Mouse (Mus musculus) neutrophil, adult 5-6 weeks (primary cell): Measurements from ENCODE around the gene Ccdc96. TPM values are rescaled to one million over a fixed set of nuclear protein-coding genes. Genes with fewer than 3 reads are reported as not detected.

ENCODE experiments used
- ATAC-seq: fragments of 151-379, 151-347 bp; 2 replicates; pipeline ENCODE4 v1.8.0; 2017; ENCODE audit warnings: mild to moderate bottlenecking, moderate TSS enrichment; ENCODE audit not compliant: insufficient number of reproducible peaks, poor library complexity, low FRiP score, severe bottlenecking; ENCODE audit errors: extremely low read depth
- total RNA-seq: library from RNA; stranded (forward); fragments of 200-1000 nt; gene quantifications from 2 replicates; pipeline ENCODE4 v1.2.3, GENCODE M21; 2017

Gene Ccdc96
- total RNA-seq, 1 experiment from 2014 or later = 0.35 TPM

DNA sequence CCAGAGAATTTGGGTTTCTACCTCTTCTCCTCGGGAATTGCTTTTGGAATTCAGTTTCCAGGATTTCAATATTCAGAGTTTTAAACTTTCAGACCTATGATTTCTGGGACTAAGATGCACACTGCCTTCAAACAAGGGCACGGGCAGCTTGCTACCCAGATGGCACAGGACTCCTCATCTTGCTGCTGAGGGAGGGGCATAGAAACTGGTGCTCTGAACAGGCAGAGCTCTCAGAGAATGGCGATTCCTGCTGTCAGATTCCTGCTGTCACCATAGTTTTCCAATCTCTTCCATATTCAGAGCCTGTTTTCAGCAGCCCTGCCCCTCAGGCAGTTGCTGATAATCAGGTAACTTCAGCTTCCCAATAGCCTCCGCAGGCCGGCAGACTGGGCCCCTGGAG lies 31.2 kb downstream of the Ccdc96 start:
- no peak for ATAC-seq

DNA sequence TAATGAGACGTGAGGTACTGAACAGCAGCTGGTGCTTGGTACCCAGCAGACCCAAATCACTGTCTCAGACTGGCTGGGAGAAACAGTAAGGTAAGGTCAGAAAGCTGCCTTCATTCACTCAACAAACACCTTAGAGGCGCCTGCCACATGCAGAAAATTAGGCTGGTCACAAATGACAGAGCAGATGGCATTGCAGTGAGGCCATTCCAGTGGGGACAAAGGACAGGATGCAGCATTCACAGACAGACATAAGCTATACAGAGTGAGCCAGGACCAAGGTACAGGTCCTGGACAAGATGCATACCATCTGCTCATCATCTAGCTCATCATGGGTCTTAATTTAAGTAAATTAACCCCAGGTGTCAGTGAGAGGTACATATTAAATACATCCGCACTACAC lies 33.2 kb downstream of the Ccdc96 start:
- no peak for ATAC-seq

DNA sequence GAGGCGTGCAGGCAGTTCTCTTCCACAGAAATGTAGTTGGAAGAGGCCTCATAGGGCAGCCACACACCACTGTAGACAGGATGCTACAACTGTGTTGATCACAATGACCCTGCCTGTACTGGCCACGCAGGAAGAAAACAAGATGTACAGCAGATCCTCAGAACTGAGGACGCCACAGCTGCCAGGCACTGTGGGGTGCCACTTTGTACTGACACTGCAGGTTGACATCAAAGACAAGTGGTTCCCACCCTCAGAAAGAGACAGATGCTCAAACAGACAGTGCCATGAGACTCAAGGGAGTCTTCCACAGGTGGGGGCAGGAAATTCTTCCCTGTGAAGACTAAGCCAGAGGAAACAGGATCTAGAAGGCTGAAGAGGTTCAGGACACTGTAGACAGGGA lies 35.4 kb downstream of the Ccdc96 start:
- ATAC-seq = no peak

DNA sequence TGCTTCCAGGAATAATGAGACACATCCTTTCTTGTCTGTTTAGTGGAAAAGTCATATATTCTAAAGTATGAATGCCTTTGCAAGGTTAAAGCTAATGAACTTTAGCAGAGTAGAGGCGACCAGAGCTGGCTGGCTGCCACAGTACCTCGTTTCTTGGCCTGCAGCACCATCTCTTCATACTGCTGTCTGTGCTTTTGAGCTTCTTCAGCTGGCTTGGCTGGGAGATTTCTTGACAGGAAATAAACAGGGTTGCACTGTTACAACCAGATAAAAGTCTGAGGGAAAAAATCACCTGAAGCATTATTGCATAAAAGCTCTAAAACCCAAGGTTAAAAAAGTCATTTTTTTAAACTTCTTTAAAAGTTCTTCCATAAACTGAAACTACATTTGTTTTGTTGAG lies 38.4 kb downstream of the Ccdc96 start:
- ATAC-seq = no peak

DNA sequence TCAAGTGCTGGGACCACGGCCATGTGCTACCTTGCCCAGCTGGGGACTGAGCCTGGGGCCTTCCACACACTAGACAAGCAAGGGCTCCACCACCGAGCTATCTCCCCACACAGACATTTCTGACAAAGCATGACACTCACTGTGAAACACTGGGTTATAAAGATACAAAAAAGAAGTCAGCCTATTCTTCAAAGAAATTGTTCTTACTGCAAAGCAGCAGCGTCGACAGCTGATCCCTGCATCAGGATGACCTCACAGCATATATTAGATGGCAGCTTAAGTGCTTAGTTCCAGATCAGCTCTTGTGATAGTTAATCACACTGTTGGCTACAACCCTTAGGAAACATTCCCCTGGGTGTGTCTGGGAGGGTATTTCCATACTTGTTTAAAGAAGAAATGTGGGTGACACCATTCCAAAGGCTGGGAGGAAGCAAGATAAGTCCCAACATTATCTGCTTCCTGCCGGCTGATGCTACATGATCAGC lies 38.9 kb downstream of the Ccdc96 start:
- ATAC-seq = no peak

DNA sequence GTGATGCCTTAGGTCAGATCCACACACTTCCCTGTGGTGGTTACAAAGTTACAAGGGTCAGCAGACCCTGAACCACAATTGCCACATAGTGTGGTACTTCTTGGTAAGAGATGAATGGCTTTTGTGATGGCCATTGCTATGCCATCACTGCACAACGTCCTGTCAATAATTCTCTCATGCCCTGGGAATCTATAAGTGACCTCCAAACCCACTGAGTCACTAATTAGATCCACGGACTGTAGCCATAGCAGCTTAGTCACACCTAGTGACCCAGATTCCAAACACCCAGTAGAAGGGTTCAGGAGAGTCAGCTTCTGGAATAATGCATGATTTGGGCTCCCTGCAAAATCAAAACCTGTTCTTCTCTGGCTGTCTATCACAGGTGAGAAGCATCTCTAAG lies 40.8 kb downstream of the Ccdc96 start:
- ATAC-seq = no peak

DNA sequence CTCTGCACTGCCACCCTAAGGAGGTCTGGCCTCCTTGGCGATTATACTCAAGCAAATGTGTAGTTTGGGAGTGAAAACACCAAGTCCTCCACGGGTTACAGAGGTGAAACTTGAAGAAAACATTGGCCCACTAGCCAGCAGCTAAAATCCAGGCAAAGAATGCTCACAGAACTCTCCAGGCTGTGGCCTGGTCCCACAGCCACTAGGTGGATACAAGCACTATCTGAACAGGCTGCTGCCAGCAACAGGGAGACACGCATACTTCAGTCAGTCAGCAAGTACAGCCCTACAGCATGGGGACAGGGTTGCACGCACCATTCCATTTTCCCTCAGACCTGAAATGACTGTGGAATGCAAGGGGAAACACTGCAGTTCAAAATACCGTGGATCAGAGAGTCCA lies 41.9 kb downstream of the Ccdc96 start:
- ATAC-seq = peak; percentile 49; the same call in 1 of the 2 replicates

DNA sequence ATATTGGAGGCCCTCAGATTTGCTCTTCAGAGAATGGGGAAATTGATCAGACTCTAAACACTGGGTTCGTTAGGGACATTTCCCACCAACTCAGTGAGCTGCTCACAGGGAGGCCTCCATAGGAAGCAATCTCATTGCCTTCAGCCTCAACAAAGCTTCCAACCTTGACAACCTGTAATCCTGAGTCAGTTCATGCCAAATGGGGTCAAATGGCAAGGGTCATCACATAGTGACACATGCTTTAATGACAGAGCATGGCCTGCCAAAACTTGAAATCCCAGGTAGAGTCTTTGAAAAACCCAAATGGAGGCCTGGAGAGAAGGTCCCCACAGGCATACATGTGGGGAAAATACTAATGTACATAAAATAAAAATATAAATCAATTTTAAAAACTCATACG lies 42.5 kb downstream of the Ccdc96 start:
- no peak for ATAC-seq

DNA sequence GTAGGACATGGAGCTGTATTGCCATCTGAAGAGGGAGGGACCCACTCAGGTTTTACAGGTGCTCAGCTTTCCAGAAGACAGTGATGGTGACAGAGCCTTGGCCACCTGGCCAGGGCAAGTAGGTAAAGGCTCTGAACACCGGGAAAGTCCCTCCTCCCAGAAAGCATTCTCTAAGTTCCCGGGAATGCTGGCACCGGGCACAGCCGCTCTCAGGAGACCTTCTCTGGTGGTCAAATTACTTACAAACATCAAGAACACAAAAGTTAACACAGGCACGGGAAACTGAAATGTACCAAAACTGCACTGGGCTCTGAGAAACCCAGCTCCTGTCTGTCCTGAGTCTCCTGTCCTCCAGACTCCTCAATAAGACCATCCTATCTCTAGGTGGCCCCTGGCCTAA lies 45.3 kb downstream of the Ccdc96 start:
- ATAC-seq = no peak

DNA sequence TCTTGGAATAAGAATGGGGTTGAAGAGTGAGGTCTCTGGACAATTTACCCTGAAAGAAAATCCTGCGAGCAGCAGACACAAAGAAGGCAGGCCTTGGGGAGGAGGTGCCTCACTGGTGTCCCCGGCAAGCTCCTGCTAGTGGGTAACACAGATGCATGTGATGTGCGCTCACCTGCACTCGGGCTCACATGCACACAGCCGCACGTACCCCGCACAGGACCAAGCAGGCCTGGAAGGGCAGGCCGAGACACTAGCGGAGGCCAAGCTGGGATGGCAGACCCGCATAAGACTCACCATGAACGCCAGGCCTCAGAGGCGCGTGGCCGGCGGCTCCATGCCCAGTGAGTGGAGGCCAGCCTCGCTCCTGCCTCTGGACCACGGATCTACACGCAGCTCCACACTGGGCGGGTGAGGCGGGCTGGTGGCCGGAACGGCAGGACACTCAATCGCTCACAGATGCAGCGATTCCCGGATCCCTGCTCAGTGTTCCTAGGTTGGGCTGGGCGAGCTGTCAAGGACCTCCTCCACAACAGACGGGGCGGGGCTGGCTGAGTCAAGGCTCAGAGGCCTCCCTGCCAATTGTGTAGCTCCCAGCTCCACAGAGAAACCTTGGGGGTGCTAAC lies 45.9 kb downstream of the Ccdc96 start:
- ATAC-seq = peak; percentile 35; the same call in 1 of the 2 replicates

DNA sequence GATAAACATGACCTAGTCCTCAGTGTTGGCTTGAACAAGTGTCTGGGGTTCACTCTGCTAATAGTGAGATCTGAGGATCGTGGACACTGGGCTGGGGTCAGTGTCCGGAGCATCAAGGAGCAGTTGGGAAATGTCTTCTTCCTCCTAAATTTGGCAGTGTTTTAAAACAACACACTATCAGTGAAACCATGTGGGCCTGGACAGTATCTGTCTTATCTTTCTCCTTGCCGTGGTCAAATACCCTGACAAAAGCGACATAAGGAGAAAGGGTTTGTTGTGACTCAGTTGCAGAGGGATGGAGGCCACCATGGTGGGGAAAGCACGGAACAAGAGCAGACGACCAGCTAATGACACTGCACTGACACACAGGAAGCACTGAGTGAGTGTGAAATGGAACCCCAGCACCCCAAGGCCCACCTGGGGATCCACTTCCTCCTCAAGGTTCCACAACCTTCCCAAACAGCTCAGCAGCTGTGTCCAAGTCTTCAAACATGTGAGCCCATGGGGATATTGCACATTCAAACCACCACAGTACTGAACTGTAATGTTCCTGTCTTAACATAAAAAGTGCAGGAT lies 50.2 kb downstream of the Ccdc96 start:
- no peak for ATAC-seq

DNA sequence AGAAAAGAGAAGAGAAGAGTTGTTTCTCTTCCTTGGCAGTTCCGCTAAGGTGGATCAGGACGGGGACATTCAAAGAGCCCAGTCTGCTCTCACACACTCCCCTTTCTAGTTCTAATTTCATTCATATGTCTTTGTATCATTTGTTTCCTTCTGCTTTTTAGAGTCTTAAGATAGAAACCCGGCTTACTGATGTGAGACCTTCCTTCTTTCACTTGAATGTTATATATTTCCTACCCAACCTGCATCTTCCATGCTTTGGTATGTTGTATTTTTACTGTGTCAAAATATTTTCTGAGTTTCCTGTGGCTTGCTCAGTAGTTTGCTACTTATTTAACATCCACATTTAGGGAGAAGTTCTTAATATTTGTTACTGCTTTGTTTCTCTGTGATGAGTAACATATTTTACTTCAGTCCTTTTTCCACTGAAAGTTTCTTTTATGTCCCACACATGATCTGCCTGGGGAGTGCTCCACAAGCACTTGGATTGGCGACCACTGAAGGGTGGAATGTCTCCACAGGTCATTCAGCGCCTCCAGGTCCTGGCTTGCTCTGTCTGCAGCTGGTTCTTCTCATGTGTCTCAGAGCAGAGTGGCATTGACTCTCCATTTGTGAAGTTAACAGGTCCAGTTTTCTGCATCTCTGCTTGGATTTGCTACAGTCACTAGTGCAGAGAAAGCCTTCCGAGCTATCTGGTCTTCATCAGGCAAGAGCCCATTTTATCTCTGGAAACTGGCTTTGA lies 51.2 kb downstream of the Ccdc96 start:
- peak; percentile 22; the same call in 1 of the 2 replicates for ATAC-seq

DNA sequence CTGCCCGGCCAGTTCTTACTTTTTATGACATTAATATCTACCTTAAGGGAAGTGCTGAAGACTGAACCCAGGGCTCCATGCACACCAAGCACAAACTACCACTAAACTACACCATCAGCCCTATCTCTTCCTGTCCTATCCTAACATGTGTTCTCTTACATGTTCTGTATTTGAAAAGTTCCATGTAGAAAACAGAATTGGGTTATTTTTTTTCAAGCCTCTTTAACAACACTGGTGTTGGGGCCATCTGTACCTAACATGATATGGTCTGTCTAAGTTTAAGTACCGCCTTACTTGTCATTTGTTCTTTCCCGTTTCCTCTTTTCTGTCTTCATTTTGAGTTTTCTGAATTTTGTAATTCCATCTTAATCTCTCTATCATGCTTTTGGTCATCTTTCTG lies 52.0 kb downstream of the Ccdc96 start:
- no peak for ATAC-seq

Other genes starting within 250 kb of the Ccdc96 start
- gene Sorcs2, start 86.4 kb upstream of the Ccdc96 start, total RNA-seq = 2.5 and 2.8 TPM in 2 replicates
- gene Grpel1, start 19.6 kb upstream of the Ccdc96 start, total RNA-seq = 16.3 and 18.2 TPM in 2 replicates
- 26.4 and 28.9 TPM in 2 replicates for gene Tada2b, start 303 bp upstream of the Ccdc96 start, total RNA-seq
- gene Tbc1d14, start 108.7 kb downstream of the Ccdc96 start, total RNA-seq = 141 and 144 TPM in 2 replicates
- 40.3 and 40.4 TPM in 2 replicates for gene D5Ertd579e, start 211.4 kb downstream of the Ccdc96 start, total RNA-seq